ENCODE assay signal across 7 mouse cellular contexts in the genomic region with DNA sequence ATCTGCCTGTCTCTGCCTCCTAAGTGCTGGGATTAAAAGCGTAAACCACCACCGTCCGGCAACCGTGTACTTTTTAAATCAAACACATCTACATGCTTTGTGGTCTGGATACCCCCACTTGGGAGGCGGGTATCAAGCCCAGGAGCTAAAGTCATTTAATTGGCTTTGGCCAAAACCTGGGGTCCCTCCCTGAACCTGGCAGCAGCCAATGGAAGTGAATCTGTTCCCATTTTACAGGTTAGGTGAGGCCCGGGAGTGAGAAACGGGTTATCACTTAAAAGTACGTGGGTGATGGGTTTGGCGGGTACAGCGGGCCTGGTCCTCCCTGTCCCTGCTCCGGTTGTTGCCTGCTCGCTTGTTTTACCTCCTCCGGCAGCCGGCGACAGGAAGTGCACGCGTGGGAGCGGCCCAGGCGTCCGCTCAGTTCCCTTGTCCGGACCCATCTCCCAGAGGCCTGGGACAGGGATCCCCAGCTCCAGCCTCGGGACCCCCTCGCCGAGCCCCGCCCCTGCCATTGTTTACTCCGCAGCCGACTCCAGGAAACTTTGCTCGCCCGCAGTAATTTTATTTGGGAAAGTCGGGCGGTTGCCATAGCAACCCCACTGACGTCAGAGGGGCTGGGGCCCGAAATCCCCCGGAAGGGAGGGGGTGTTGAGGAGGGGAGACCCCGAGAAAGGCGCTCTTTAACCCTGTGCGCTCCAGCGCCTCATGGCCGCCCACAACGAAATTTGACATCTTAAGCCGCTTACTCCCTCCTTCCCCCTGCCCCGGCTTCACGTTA. TPM values are rescaled to one million over a fixed set of nuclear protein-coding genes. Genes with fewer than 3 reads are reported as not detected.
DNase-seq lines count a peak whose midpoint lies in the region; ATAC-seq lines count a peak whose summit lies in the region.

No protein-coding gene starts in this region.

- no peaks in the 10 kb centered on the region for H3K9me3 ChIP-seq in limb, embryonic 11.5 days (ENCODE audit: control insufficient read depth, low read length)
- no peaks in the 10 kb centered on the region for H3K9me3 ChIP-seq in midbrain, embryonic 11.5 days (ENCODE audit: control insufficient read depth, low read length)

- peak overlapping the region; percentile 58 for H3K4me2 ChIP-seq in limb, embryonic 11.5 days (ENCODE audit: low read depth, severe bottlenecking)
- H3K4me2 ChIP-seq in midbrain, embryonic 11.5 days, result peak overlapping the region; percentile 64

- DNase-seq in T-cell, adult 2 months (ENCODE audit: low spot score), result peak; percentile 85
- DNase-seq in embryo, embryonic 10 days (ENCODE audit: low spot score), result peak; percentile 93
- DNase-seq in gastrocnemius, postnatal 36 days, result peak; percentile 82 to 86
- peak; percentile 98 for DNase-seq in limb, embryonic 11.5 days (ENCODE audit: low spot score)
- DNase-seq in midbrain, embryonic 11.5 days (ENCODE audit: low spot score, missing footprints), result peak; percentile 100
- peak; percentile 83 for DNase-seq in skeletal muscle tissue, adult 2 months (ENCODE audit: low read depth, low spot score)

- H3K4me1 ChIP-seq in limb, embryonic 11.5 days (ENCODE audit: control insufficient read depth, insufficient read depth, low read length), result peaks cover 44% of the 10 kb centered on the region
- H3K4me1 ChIP-seq in midbrain, embryonic 11.5 days (ENCODE audit: control insufficient read depth, insufficient read depth, low read length), result peaks cover 42% of the 10 kb centered on the region

- ATAC-seq in inflammation-experienced regulatory T-cells, adult 6 months, result peak; percentile 22
- peak; percentile 40 for ATAC-seq in limb, embryonic 11.5 days (ENCODE audit: insufficient number of reproducible peaks, low FRiP score, low TSS enrichment, low read depth)
- ATAC-seq in midbrain, embryonic 11.5 days (ENCODE audit: low FRiP score), result peak; percentile 65

- WGBS in limb, embryonic 11.5 days, result 1% methylated on average over 43 of the region's 43 CpGs
- 2% methylated on average over 43 of the region's 43 CpGs for WGBS in midbrain, embryonic 11.5 days

- peak overlapping the region; percentile 70 for H3K9ac ChIP-seq in limb, embryonic 11.5 days (ENCODE audit: low read length)
- H3K9ac ChIP-seq in midbrain, embryonic 11.5 days (ENCODE audit: low read length), result peak overlapping the region; percentile 63

- no peaks in the 10 kb centered on the region for H3K27me3 ChIP-seq in limb, embryonic 11.5 days (ENCODE audit: control insufficient read depth, insufficient read depth, low read length)
- H3K27me3 ChIP-seq in midbrain, embryonic 11.5 days (ENCODE audit: control insufficient read depth, insufficient read depth, low read length), result peaks cover 6% of the 10 kb centered on the region; the same call in 1 of the 2 replicates

- H3K4me3 ChIP-seq in limb, embryonic 11.5 days (ENCODE audit: low read depth, low read length), result peak overlapping the region; percentile 44
- peak overlapping the region; percentile 46 for H3K4me3 ChIP-seq in midbrain, embryonic 11.5 days (ENCODE audit: low read depth, low read length)

- H3K27ac ChIP-seq in limb, embryonic 11.5 days (replicated peaks; ENCODE audit: low read depth, low read length), result peak overlapping the region; percentile 96
- H3K27ac ChIP-seq in midbrain, embryonic 11.5 days (ENCODE audit: low read depth, low read length), result peak overlapping the region; percentile 89

- no peaks in the 10 kb centered on the region for H3K36me3 ChIP-seq in limb, embryonic 11.5 days (ENCODE audit: control insufficient read depth, insufficient read depth, low read length)
- no peaks in the 10 kb centered on the region for H3K36me3 ChIP-seq in midbrain, embryonic 11.5 days (ENCODE audit: control insufficient read depth, insufficient read depth, low read length)

- intact Hi-C loops in gastrocnemius, postnatal 36 days (cut with DNase I), result no loop called here

RNA-seq across cellular contexts. Expression of gene Nanos3, which starts 12.3 kb away (rescaled TPM):
- not detected for total RNA-seq in gastrocnemius, postnatal 36 days (2021)
- polyA plus RNA-seq in inflammation-experienced regulatory T-cells, adult 6 months (2017; shearing (Covaris generic)), result not detected
- polyA plus RNA-seq in limb, embryonic 11.5 days (2014; fragmentation: Nextera tagmentation; extraction: Ambion mirVana), result 4.3 and 4.9 TPM in 2 replicates
- polyA plus RNA-seq in midbrain, embryonic 11.5 days (2014; fragmentation: Nextera tagmentation; extraction: Ambion mirVana), result 4.7 and 4.9 TPM in 2 replicates

RNA-seq across cellular contexts. Expression of gene Zswim4, which starts 39.5 kb away (rescaled TPM):
- total RNA-seq in gastrocnemius, postnatal 36 days (2021), result 1 to 10 TPM; 7.1 to 8.4 TPM
- 1 to 10 TPM; 2.9 to 4.8 (median 4.4) TPM for polyA plus RNA-seq in inflammation-experienced regulatory T-cells, adult 6 months (2017; shearing (Covaris generic))
- 23.9 and 24.5 TPM in 2 replicates for polyA plus RNA-seq in limb, embryonic 11.5 days (2014; fragmentation: Nextera tagmentation; extraction: Ambion mirVana)
- 19.4 and 24.7 TPM in 2 replicates for polyA plus RNA-seq in midbrain, embryonic 11.5 days (2014; fragmentation: Nextera tagmentation; extraction: Ambion mirVana)

RNA-seq across cellular contexts. Expression of gene 4930432K21Rik, which starts 49.5 kb away (rescaled TPM):
- under 1 TPM in 1 of 2 experiments, not detected in 1; 0.28 TPM for total RNA-seq in gastrocnemius, postnatal 36 days (2021)
- 1 to 10 TPM in 2 of 3 experiments, not detected in 1; 1.5 to 1.6 TPM for polyA plus RNA-seq in inflammation-experienced regulatory T-cells, adult 6 months (2017; shearing (Covaris generic))
- polyA plus RNA-seq in limb, embryonic 11.5 days (2014; fragmentation: Nextera tagmentation; extraction: Ambion mirVana), result 0.61 and 0.89 TPM in 2 replicates
- 0.83 and 0.86 TPM in 2 replicates for polyA plus RNA-seq in midbrain, embryonic 11.5 days (2014; fragmentation: Nextera tagmentation; extraction: Ambion mirVana)

RNA-seq across cellular contexts. Expression of gene Cc2d1a, which starts 49.6 kb away (rescaled TPM):
- total RNA-seq in gastrocnemius, postnatal 36 days (2021), result 10 to 100 TPM; 15.7 to 16.1 TPM
- 10 to 100 TPM; 13.9 to 24.2 (median 21.3) TPM for polyA plus RNA-seq in inflammation-experienced regulatory T-cells, adult 6 months (2017; shearing (Covaris generic))
- 15.2 and 15.7 TPM in 2 replicates for polyA plus RNA-seq in limb, embryonic 11.5 days (2014; fragmentation: Nextera tagmentation; extraction: Ambion mirVana)
- 7.6 and 8.9 TPM in 2 replicates for polyA plus RNA-seq in midbrain, embryonic 11.5 days (2014; fragmentation: Nextera tagmentation; extraction: Ambion mirVana)

RNA-seq across cellular contexts. Expression of gene D8Ertd738e, which starts 52.2 kb away (rescaled TPM):
- total RNA-seq in gastrocnemius, postnatal 36 days (2021), result 100 to 1,000 TPM; 166 to 182 TPM
- 100 to 1,000 TPM; 351 to 392 (median 390) TPM for polyA plus RNA-seq in inflammation-experienced regulatory T-cells, adult 6 months (2017; shearing (Covaris generic))
- polyA plus RNA-seq in limb, embryonic 11.5 days (2014; fragmentation: Nextera tagmentation; extraction: Ambion mirVana), result 361 and 375 TPM in 2 replicates
- 281 and 304 TPM in 2 replicates for polyA plus RNA-seq in midbrain, embryonic 11.5 days (2014; fragmentation: Nextera tagmentation; extraction: Ambion mirVana)

Comparison
In these comparisons a context has a peak if more than half of its experiments do, and no peak if none do; other contexts are left out.
1. Peak in every context shown above with its lines: DNase-seq, ATAC-seq, H3K4me3 ChIP-seq and H3K27ac ChIP-seq.